Mouse (Mus musculus): Measurements from ENCODE around the gene Tdrkh.

DNA sequence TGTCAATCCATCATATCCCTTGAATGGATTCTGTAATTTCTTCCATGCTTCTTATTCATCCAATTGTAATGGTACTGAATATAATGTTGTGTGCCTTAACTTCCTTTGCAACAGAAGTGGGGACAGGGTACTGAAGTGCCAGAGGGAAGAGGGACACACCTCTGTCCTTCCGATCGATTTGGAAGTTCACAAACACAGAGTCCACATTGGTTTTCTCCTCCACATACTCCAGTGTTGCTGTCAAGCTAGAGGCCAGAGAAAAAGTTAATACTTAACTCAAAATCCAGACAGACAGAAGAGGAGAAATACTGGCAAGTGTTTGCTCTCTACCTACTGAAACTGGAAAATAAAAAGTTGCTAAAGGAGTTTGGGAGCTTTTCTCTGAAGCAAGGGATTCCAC is 21.2 kb downstream of the Tdrkh start:
- no peak for TF ChIP-seq EP300 (IDR thresholded peaks at IDR 0.05; ENCODE audit: low read length)
- no peak for TF ChIP-seq POLR2A (IDR thresholded peaks at IDR 0.05; ENCODE audit: low read depth, low read length)
- TF ChIP-seq MAX (IDR thresholded peaks at IDR 0.05; ENCODE audit: low read length), result no peak
- TF ChIP-seq ZC3H11A (IDR thresholded peaks at IDR 0.05; ENCODE audit: low read depth, low read length), result no peak
- no peak for TF ChIP-seq NRF1 (IDR thresholded peaks at IDR 0.05; ENCODE audit: low read depth, low read length)
- TF ChIP-seq KAT2A (IDR thresholded peaks at IDR 0.05; ENCODE audit: insufficient replicate concordance, low read length), result no peak
- no peak for TF ChIP-seq RCOR1 (conservative IDR thresholded peaks at IDR 0.05; ENCODE audit: low read depth, low read length)
- TF ChIP-seq POLR2AphosphoS2 (IDR thresholded peaks at IDR 0.05; ENCODE audit: low read depth, low read length), result no peak
- TF ChIP-seq MAZ (IDR thresholded peaks at IDR 0.05; ENCODE audit: low read depth, low read length), result no peak
- TF ChIP-seq ZKSCAN1 (IDR thresholded peaks at IDR 0.05; ENCODE audit: borderline replicate concordance, low read depth, low read length), result no peak
- no peak for TF ChIP-seq CTCF (conservative IDR thresholded peaks at IDR 0.05 in 1 of 2, IDR thresholded peaks at IDR 0.05 in 1 of 2; ENCODE audit: low read depth in 2 of 2, low read length in 2 of 2)
- no peak for TF ChIP-seq MYC (IDR thresholded peaks at IDR 0.05; ENCODE audit: low read depth, low read length)
- TF ChIP-seq CHD2 (IDR thresholded peaks at IDR 0.05; ENCODE audit: low read length), result no peak
- TF ChIP-seq UBTF (IDR thresholded peaks at IDR 0.05; ENCODE audit: low read depth, low read length), result no peak
